Mouse (Mus musculus): ENCODE results near the gene Ccdc51.

Ccdc51 gene

DNA sequence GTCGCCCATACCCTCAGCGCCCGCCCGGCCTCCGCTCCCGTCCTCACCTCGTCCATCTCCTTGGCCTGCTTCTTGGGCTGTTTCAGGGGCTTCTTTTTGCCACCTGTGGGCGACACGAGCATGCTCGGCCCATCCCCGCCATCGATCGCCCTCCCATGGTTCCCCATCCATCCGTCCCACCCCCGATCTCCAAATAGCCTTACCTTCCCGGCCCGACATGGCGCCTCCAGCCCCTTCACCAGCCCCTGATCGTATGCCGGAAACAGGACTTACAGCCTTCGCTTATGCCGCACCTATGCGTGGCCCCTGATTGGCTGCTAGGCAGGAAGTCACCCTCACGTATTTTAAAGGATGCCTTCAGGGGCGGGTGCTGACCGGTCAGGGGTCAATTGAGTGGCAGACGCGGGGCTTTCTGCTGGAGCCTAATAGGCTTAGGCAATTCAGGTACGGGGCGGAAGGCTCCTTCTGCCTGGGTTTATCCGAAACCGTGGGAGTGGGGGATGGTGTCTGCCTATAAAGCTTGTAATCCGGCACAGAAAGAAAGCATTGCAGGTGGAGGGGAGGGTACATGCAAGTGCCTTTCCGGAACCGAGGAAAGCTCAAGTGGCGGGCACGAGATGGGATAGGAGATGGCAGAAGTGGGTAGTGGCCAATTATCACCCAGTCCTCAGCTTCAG, at the start of gene Ccdc51, which contains the start of gene Tma7:
Gene Ccdc51, plus strand, starts transcription at position 370 of the 677 bp plus-strand sequence.
Gene Tma7, minus strand, starts transcription at position 464 of the 677 bp plus-strand sequence.
- peak; percentile 12; the same call in 1 of the 2 replicates for TF ChIP-seq GATA4 (IDR thresholded peaks at IDR 0.05; ENCODE audit: insufficient replicate concordance, low read length)

DNA sequence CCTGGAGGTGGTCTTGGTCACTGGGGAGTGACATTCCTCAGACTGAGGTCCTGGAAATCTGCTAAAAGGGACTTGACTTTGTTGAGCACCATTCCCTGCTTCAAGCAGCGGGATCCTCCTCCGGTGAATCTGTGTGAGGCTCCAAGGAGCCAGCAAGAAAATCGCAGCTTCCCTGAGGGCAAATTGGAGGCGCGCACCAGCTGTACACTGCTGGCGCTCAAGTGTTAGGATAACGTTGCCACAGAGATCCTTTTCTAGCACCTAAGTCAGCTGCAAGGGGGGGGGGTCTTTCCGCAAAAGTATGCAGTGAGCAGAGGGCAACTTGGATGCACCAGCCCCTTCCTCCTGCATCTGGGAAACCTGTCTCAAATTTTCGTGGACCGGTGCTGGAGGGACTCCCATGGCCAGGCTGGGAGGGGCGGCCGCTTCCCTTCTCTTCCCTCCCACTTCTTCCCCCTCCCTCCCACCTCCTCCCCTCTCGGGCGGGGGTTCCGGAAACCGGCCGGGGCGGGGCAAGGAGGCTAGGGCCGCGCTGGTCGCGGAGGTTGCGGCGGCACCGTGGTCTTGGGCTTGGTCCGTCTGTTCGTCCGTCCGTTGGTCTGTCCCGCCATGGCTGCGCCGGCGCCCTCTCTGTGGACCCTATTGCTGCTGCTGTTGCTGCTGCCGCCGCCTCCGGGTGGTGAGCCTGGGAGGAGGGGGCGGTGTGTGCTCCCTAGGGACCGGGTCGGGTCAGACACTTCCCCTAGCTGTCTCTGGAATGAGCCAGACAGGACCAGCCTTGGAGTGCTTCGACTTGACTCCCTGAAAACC, 44.0 kb upstream of the Ccdc51 start, which contains the start of gene Shisa5:
Gene Shisa5, plus strand, starts transcription at position 480 of the 810 bp plus-strand sequence.
- TF ChIP-seq GATA4 (IDR thresholded peaks at IDR 0.05; ENCODE audit: insufficient replicate concordance, low read length), result no peak; the same call in 1 of the 2 replicates

DNA sequence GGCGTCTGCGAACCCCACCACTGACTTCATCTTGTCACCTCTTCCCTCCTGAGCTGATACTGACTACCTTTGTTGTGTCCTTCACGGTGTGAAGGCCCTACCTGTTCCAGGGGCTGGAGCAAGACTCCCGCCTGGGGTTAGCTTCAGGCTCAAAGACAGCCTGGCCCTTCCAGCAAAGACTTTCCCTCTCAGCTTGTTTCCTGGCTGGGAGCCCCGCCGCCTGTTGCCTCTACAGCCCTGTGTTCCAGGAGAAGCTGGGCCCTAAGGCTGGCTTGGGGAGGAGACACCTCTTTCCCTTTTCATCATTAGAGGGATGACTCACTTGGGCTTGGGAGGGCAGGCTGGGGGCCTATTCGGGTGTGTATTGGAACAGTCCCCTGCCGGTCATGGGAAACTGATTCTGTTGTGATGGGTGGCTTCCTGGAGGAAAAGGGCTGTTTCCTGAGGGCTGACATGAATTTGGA, 43.4 kb upstream of the Ccdc51 start:
- TF ChIP-seq GATA4 (IDR thresholded peaks at IDR 0.05; ENCODE audit: insufficient replicate concordance, low read length), result no peak; the same call in 1 of the 2 replicates

DNA sequence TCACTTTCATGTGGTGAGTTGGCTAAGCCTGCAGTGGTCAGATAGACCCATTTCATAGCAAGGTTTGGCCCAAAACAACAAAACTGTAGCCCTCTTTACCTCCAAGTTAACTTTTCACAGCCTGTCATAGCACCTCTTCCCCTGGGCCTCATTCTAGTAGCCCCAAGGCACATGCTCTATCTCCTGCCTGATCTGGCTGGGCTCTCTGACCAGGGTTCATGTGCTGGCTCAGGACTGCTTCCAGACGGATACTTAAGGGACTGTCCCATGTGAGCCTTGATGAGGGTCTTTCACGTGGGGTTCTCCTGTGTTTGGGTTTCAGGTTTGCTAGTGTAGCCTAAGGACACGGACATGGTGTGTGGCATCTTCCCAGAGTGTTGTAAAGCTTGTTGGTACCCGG, 42.6 kb upstream of the Ccdc51 start:
- no peak for TF ChIP-seq GATA4 (IDR thresholded peaks at IDR 0.05; ENCODE audit: insufficient replicate concordance, low read length)

DNA sequence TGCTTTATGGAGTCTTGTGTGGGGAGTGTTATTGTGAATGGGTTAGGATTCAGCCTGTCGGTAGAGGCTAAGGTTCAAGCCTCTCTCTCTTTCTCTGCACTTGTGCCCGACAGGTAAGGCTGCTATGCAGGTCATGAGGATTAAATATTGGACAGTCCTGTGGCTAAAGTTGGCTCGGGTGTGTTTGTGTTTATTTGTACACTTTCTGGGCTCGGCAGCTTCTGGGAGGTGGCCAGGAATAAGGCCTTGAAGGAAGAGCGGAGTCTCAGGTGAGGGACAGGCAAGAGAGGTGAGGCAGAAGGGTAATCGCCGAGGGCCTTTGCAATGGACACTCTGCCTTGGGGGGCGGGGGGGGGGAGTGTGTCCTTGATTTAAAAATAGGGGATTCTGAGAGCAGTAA, 42.1 kb upstream of the Ccdc51 start:
- no peak for TF ChIP-seq GATA4 (IDR thresholded peaks at IDR 0.05; ENCODE audit: insufficient replicate concordance, low read length)

DNA sequence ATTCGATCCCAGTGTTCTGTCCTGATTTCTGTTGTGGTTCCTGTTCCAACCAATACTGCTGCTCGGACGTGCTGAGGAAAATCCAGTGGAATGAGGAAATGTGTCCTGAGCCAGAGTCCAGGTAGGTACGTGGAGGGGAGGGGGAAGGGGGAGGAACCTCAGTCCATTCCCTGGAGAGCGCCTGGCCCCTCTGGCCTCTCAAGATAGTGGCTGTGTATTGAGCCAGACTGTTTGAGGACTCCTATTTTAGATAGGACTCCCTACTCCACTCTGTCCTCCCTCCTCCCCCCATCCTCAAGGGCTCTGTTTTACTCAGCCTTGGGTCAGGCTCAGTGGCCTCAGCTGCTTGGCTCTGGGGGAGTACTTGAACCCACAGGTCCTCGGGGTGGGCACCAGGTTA, 41.4 kb upstream of the Ccdc51 start:
- TF ChIP-seq GATA4 (IDR thresholded peaks at IDR 0.05; ENCODE audit: insufficient replicate concordance, low read length), result no peak

DNA sequence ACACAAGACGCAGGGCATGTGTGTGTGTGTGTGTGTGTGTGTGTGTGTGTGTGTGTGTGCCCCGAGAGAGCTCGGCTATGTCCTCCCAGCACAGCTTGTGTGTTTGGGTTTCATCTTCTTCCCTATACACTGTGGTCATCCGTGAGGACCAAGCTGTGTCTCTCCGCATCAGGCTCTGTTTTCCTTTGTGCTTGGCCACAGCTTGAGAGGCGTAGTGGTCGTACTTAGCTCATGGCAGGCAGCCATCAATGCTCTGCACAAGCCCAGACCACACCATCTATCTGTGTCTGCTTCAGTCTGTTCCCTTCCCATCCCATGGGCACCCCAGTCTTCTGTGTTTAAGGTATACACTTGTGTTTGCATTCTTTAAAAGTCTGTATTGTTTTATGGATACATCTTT, 40.9 kb upstream of the Ccdc51 start:
- TF ChIP-seq GATA4 (IDR thresholded peaks at IDR 0.05; ENCODE audit: insufficient replicate concordance, low read length), result no peak

DNA sequence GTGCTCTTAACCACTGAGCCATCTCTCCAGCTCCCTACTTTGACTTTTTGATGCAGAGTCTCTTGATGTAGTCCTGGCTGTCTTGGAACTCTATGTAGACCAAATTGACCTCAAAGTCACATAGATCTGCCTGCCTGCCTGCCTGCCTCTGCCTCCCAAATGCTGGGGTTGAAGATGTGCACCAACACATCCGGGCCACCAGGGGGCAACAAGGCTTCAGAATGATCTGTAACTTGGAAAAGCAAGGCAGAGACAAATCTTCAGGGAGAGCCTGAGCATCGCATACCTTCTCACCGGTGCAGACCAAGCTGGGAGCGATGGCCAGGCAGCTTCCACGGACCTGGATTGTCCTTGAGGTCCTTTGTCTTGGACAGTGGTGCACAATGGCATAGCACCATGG, 36.0 kb upstream of the Ccdc51 start:
- TF ChIP-seq GATA4 (IDR thresholded peaks at IDR 0.05; ENCODE audit: insufficient replicate concordance, low read length), result no peak

DNA sequence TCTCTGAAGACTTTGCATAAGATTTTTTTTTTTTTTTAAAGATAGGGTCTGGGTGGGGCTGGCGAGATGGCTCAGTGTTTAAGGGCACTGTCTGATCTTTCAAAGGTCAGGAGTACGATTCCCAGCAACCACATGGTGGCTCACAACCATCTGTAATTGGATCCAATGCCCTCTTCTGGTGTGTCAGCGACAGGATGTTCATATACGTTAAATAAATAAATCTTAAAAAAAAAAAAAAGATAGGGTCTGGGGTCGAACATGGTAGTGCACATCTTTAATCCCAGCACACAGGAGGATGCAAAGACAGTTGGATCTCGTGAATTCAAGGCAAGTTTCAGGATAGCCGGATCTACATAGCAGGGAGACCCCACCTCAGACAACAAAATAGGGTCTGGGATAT, 33.0 kb upstream of the Ccdc51 start:
- TF ChIP-seq GATA4 (IDR thresholded peaks at IDR 0.05; ENCODE audit: insufficient replicate concordance, low read length), result no peak

DNA sequence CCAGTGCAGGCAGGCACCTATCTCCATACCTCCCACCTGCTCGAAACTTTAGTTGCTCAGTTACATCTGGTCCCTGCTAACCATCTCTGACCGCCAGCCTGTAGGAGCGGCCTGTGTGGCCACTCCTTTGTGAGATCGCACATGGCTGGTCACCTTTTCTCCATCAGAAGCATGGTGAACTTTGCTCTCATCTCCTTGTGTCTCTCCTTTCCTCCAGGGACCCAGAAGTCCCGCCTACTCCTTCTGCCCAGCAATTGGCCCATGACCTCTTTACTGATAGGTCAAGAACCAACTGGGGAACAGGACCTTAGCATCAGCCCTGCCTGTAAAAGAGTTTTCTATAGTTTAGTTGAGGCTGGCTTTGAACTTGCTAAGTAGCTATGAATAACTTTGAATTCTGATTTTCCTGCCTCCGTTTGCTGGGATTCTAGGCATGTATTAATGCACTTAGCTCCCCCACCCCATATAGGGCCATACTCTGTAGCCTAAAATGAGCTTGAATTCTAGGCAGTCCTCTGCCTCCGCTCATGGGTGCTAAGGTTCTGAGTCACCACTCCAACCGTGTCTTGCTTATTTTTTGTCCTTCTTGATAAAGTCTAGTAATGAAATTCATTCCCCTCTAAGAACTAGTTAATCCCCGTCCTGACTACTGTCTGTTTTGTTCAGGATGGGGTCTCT, 32.2 kb upstream of the Ccdc51 start:
- TF ChIP-seq GATA4 (IDR thresholded peaks at IDR 0.05; ENCODE audit: insufficient replicate concordance, low read length), result no peak

DNA sequence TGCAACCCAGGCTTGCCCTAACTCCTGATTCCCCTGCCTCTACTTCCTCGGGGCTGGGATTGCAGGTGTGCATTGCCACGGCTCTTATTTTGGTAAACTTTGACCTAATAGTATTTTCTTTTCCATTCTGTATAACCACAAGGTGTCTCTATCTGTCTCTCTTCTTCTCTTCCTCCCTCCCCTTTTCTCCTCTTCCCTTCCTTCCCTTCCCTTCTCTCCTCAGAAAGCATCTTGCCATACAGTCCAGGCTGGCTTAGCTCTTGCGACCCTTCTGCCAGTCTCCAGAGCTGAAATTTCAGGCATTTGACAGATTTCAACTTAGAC, 31.7 kb upstream of the Ccdc51 start:
- no peak for TF ChIP-seq GATA4 (IDR thresholded peaks at IDR 0.05; ENCODE audit: insufficient replicate concordance, low read length)

DNA sequence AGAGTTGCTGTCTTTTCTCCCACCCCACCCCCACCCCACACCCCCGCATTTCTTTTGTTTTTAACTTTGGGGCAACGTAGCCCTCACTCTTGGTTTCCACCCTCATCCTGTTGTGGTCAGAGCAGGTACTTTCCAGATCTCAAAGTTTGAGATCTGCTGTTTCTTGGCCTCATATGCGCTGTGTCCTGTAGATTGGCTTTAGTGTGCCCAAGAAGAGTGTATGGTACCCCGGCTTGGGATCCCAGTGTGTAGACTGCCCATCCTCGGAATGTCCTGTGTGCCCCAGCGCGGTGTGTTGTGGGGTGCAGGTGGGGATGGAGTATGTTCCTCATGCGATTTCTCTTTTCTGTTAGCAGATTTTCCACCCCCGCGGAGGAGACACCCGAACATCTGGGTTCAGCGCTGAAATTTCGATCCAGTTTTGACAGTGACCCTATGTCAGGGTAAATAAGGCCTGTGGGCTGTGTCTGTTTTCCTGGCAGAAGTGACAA, 31.2 kb upstream of the Ccdc51 start:
- no peak for TF ChIP-seq GATA4 (IDR thresholded peaks at IDR 0.05; ENCODE audit: insufficient replicate concordance, low read length)

DNA sequence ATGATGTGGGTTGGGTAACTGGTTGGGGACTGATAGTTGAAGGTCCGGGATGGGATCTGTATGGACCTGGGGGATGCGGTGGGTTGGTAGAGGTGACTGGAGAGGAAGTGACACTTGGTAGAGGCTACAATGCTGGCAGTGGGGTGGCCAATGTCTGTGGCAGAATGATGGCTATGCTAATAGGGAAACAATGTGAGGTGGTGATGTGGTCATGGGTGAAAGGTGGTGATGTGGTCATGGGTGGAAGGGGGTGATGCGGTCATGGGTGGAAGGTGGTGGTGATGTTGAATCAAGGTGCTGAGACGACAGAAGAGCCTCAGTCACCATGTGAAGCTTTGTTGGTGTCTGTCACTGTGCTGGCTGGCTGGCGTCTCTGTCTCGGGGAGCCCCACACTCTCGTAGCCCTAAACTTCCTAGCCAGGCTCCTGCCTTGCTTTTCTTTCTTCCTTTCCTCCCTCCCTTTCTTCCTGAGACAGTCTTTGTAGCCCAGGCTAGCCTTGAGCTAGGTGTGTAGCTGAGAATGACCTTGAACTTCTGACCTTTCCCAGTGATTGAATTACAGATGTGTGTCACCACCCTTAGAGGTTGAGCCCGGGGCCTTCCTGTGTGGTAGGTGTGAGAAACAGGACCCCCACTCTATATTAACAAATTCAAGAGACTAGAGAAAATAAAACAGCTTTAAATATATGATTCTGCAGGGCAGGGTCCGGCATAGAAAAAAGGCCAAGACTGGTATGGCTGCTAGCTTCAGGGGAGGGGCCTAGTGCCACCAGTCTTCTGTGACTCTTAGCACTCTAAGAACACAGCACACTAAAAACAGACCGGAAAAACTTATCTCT, 30.4 kb upstream of the Ccdc51 start:
- TF ChIP-seq GATA4 (IDR thresholded peaks at IDR 0.05; ENCODE audit: insufficient replicate concordance, low read length), result no peak

DNA sequence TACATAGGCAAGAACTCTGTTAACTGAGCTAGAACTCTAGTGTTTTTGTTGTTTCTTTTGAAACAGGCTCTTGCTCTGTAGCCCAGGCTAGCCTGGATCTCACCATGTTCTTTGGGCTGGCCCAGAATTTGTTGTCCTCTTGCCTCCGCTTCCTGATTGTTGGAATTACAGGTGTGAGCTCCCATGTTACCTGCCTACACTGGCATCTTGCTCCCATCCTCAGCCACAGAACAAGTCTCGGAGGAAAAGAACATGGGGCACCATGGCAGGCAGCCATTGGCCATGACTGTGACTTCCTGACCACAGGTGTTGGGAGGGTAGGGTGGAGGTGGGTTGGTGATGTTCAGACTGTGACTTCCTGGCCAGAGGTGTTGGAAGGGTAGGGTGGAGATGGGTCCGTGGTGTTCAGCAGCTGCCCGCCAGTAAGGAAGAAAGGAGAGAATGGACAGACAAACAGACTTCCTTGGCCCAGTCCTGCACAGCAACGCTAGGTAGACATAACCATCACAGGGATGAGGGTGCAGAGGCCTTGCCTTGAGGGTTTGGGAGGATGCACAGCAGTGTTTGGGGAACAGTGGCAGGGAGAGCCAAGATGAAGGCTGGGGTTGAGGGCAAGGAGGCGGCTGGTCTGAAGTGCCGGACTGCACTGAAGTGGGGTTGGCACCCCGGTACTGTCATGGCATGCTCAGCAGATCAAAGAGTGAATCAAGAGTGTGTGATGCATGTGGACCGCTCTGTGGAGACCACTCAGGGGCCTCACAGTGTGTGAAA, 29.6 kb upstream of the Ccdc51 start:
- TF ChIP-seq GATA4 (IDR thresholded peaks at IDR 0.05; ENCODE audit: insufficient replicate concordance, low read length), result no peak
